Mouse (Mus musculus) olfactory bulb, adult 2 months (tissue): ENCODE measurements around the gene Rd3l.

ENCODE experiments used
- CTCF ChIP-seq: fragments of 200-500 bp; IDR thresholded peaks from 2 replicates; pipeline ENCODE4 v1.5.1; 2012; ENCODE audit warnings: low read depth, mild to moderate bottlenecking, low read length, moderate library complexity; ENCODE audit not compliant: insufficient read depth
- POLR2A ChIP-seq: fragments of 200-500 bp; IDR thresholded peaks from 2 replicates; pipeline ENCODE4 v1.6.1; 2012; ENCODE audit warnings: mild to moderate bottlenecking, low read depth, low read length, moderate library complexity; ENCODE audit not compliant: insufficient read depth

GRCm38 (mm10) chr12:112025907-112026645 is 45.0 kb upstream of the Rd3l start:
- TF ChIP-seq CTCF (no peak), POLR2A (no peak)
